Mouse (Mus musculus) forebrain, embryonic 16.5 days (tissue): ENCODE measurements around the gene 2310003L06Rik. TPM values are rescaled to one million over a fixed set of nuclear protein-coding genes. Genes with fewer than 3 reads are reported as not detected.

Experiments
- ATAC-seq: fragments of 200-750 bp; cut with Nextera tagmentation; 2 replicates; pipeline ENCODE4 v1.8.0; 2017; ENCODE audit warnings: mild to moderate bottlenecking, moderate library complexity
- H3K27ac ChIP-seq: fragments of 300-500 bp; sonication (generic); 2 replicates; pipeline ENCODE4 v1.5.1; 2014; ENCODE audit warnings: low read length, control low read depth
- H3K27me3 ChIP-seq: fragments of 300-500 bp; sonication (generic); replicated peaks from 2 replicates; pipeline ENCODE4 v1.6.1; 2014; ENCODE audit warnings: low read length; ENCODE audit not compliant: control insufficient read depth, insufficient read depth
- H3K36me3 ChIP-seq: fragments of 300-500 bp; sonication (generic); 2 replicates; pipeline ENCODE4 v1.6.1; 2014; ENCODE audit not compliant: control insufficient read depth, insufficient read depth
- H3K4me1 ChIP-seq: fragments of 300-500 bp; sonication (generic); replicated peaks from 2 replicates; pipeline ENCODE4 v1.6.1; 2014; ENCODE audit warnings: low read length; ENCODE audit not compliant: control insufficient read depth, insufficient read depth
- H3K4me2 ChIP-seq: fragments of 300-500 bp; sonication (generic); 2 replicates; pipeline ENCODE4 v1.6.1; 2014; ENCODE audit warnings: mild to moderate bottlenecking, low read length, control low read depth
- H3K4me3 ChIP-seq: fragments of 300-500 bp; sonication (generic); replicated peaks from 2 replicates; pipeline ENCODE4 v1.5.1; 2014; ENCODE audit warnings: mild to moderate bottlenecking, low read length, control low read depth
- H3K9ac ChIP-seq: fragments of 300-500 bp; sonication (generic); replicated peaks from 2 replicates; pipeline ENCODE4 v1.6.1; 2014; ENCODE audit warnings: low read depth, low read length, control low read depth
- H3K9me3 ChIP-seq: fragments of 300-500 bp; sonication (generic); 2 replicates; pipeline ENCODE4 v1.6.1; 2016; ENCODE audit warnings: low read length; ENCODE audit not compliant: control insufficient read depth
- WGBS: fragments of 180-500 bp; shearing (Covaris S2); extraction: QIAGEN DNeasy Blood & Tissue Kit; methylation state at CpG from one replicate; pipeline ENCODE4 v1.1.7; 2014; 5-methylcytosine and 5-hydroxymethylcytosine counted together
- polyA plus RNA-seq: library from polyadenylated mRNA; unstranded; fragments of >200 nt; fragmentation: Nextera tagmentation; extraction: Ambion mirVana; gene quantifications from 2 replicates; pipeline ENCODE4 v1.2.1, GENCODE M21; 2015

Gene 2310003L06Rik
- not detected in 2 replicates for polyA plus RNA-seq

GRCm38 (mm10) chr5:87969201-87969600, at the start of gene 2310003L06Rik, which contains the start of gene Gm28434:
Gene 2310003L06Rik (plus strand): TSS chr5:87969459.
Gene Gm28434 (plus strand): TSS chr5:87969517.
- Histone ChIP-seq H3K36me3 (no peaks in the 10 kb centered on the region), H3K4me3 (no peak within 1 kb of the TSS), H3K27ac (no peak within 1 kb of the TSS), H3K4me2 (no peak within 1 kb of the TSS), H3K4me1 (no peaks in the 10 kb centered on the region), H3K27me3 (no peaks in the 10 kb centered on the region), H3K9me3 (no peaks in the 10 kb centered on the region), H3K9ac (no peak within 1 kb of the TSS)
- no peak for ATAC-seq
- 54% methylated on average over 2 of the region's 2 CpGs for WGBS

- ATAC-seq = no peak
- no peak within 1 kb of the TSS for H3K4me2 ChIP-seq
- no peaks in the 10 kb centered on the region for H3K9me3 ChIP-seq
- H3K27ac ChIP-seq = no peak within 1 kb of the TSS
- H3K4me1 ChIP-seq = no peaks in the 10 kb centered on the region
- no peaks in the 10 kb centered on the region for H3K27me3 ChIP-seq
- H3K4me3 ChIP-seq = no peak within 1 kb of the TSS
- H3K36me3 ChIP-seq = no peaks in the 10 kb centered on the region
- WGBS = 38% methylated on average over 5 of the region's 5 CpGs
- H3K9ac ChIP-seq = no peak within 1 kb of the TSS
Observed at GRCm38 (mm10) chr5:87925372-87925771, 43.9 kb upstream of the 2310003L06Rik start, which contains the start of gene Csn3. Gene Csn3 (plus strand): TSS chr5:87925579.

- Histone ChIP-seq H3K27me3 (no peaks in the 10 kb centered on the region), H3K36me3 (no peaks in the 10 kb centered on the region), H3K4me2 (no peak overlapping the region), H3K9me3 (no peaks in the 10 kb centered on the region), H3K4me1 (no peaks in the 10 kb centered on the region), H3K27ac (no peak overlapping the region), H3K4me3 (no peak overlapping the region), H3K9ac (no peak overlapping the region)
- 48% methylated on average over 1 of the region's 1 CpGs for WGBS
- ATAC-seq = no peak
Observed at GRCm38 (mm10) chr5:87931603-87932002, 37.7 kb upstream of the 2310003L06Rik start.

GRCm38 (mm10) chr5:87940752-87941151, 28.5 kb upstream of the 2310003L06Rik start:
- Histone ChIP-seq H3K27ac (no peak overlapping the region), H3K9ac (no peak overlapping the region), H3K4me1 (no peaks in the 10 kb centered on the region), H3K9me3 (no peaks in the 10 kb centered on the region), H3K4me2 (no peak overlapping the region), H3K4me3 (no peak overlapping the region), H3K36me3 (no peaks in the 10 kb centered on the region), H3K27me3 (no peaks in the 10 kb centered on the region)
- 45% methylated on average over 3 of the region's 3 CpGs for WGBS
- ATAC-seq = 0 out of 2 replicates have a peak, but pooled peaks have one; percentile 33

GRCm38 (mm10) chr5:87942515-87942914, 26.7 kb upstream of the 2310003L06Rik start:
- Histone ChIP-seq H3K4me2 (no peak overlapping the region), H3K36me3 (no peaks in the 10 kb centered on the region), H3K27me3 (no peaks in the 10 kb centered on the region), H3K4me1 (no peaks in the 10 kb centered on the region), H3K27ac (no peak overlapping the region), H3K9me3 (no peaks in the 10 kb centered on the region), H3K9ac (no peak overlapping the region), H3K4me3 (no peak overlapping the region)
- ATAC-seq = no peak

- H3K27ac ChIP-seq = no peak overlapping the region
- no peak overlapping the region for H3K9ac ChIP-seq
- H3K4me2 ChIP-seq = no peak overlapping the region
- ATAC-seq = no peak
- no peak overlapping the region for H3K4me3 ChIP-seq
- H3K36me3 ChIP-seq = no peaks in the 10 kb centered on the region
- H3K4me1 ChIP-seq = no peaks in the 10 kb centered on the region
- H3K9me3 ChIP-seq = no peaks in the 10 kb centered on the region
- H3K27me3 ChIP-seq = no peaks in the 10 kb centered on the region
Observed at GRCm38 (mm10) chr5:87951836-87952235, 17.4 kb upstream of the 2310003L06Rik start.

- no peak within 1 kb of the TSS for H3K9ac ChIP-seq
- H3K4me2 ChIP-seq = no peak within 1 kb of the TSS
- H3K9me3 ChIP-seq = no peaks in the 10 kb centered on the region
- no peaks in the 10 kb centered on the region for H3K27me3 ChIP-seq
- WGBS = 86% methylated on average over 3 of the region's 3 CpGs
- no peaks in the 10 kb centered on the region for H3K36me3 ChIP-seq
- no peaks in the 10 kb centered on the region for H3K4me1 ChIP-seq
- no peak within 1 kb of the TSS for H3K27ac ChIP-seq
- ATAC-seq = no peak
- no peak within 1 kb of the TSS for H3K4me3 ChIP-seq
Observed at GRCm38 (mm10) chr5:87979139-87979538, 9.9 kb downstream of the 2310003L06Rik start, which contains the start of gene Cabs1. Gene Cabs1 (plus strand): TSS chr5:87979439.

GRCm38 (mm10) chr5:87982468-87983214, 13.4 kb downstream of the 2310003L06Rik start:
- WGBS = 55% methylated on average over 3 of the region's 3 CpGs

GRCm38 (mm10) chr5:88002249-88002648, 33.0 kb downstream of the 2310003L06Rik start, which contains the start of gene Smr3a:
Gene Smr3a (plus strand): TSS chr5:88002549.
- 92% methylated on average over 3 of the region's 3 CpGs for WGBS
- Histone ChIP-seq H3K36me3 (no peaks in the 10 kb centered on the region), H3K9me3 (no peaks in the 10 kb centered on the region), H3K4me3 (no peak within 1 kb of the TSS), H3K27me3 (no peaks in the 10 kb centered on the region), H3K4me1 (no peaks in the 10 kb centered on the region), H3K9ac (no peak within 1 kb of the TSS), H3K27ac (no peak within 1 kb of the TSS), H3K4me2 (no peak within 1 kb of the TSS)
- no peak for ATAC-seq

More at GRCm38 (mm10) chr5:87982468-87983214, 13.4 kb downstream of the 2310003L06Rik start:
- Histone ChIP-seq H3K4me1 (no peaks in the 10 kb centered on the region), H3K27ac (no peak overlapping the region), H3K27me3 (no peaks in the 10 kb centered on the region), H3K4me2 (no peak overlapping the region), H3K36me3 (no peaks in the 10 kb centered on the region), H3K4me3 (no peak overlapping the region), H3K9me3 (no peaks in the 10 kb centered on the region), H3K9ac (no peak overlapping the region)
- ATAC-seq = no peak
